Mouse (Mus musculus) monocyte, adult 2 months (primary cell): ENCODE results near the gene Pate4.
"Not testable (repeated sequence)": the region's sequence is repeated elsewhere in the genome, so short reads cannot be mapped to it uniquely, and the experiment has no call there.

Experiments used
- DNase-seq, 2 experiments: peaks; one replicate each; pipeline ENCODE4 v3.0.0; 2022; ENCODE audit warnings: low spot score in 2 of 2, low read depth in 1 of 2

Gene Pate4

GRCm38 (mm10) chr9:35611841-35612240 is at the start of gene Pate4:
Pate4 (minus strand) TSS chr9:35611941.
- no peak for DNase-seq

- DNase-seq: no peak
Measured at GRCm38 (mm10) chr9:35648102-35648501, 36.4 kb upstream of the Pate4 start, which contains the start of gene Pate3. Pate3 (minus strand) TSS chr9:35648202.

GRCm38 (mm10) chr9:35632981-35633380 is 21.2 kb upstream of the Pate4 start:
- DNase-seq: no peak

GRCm38 (mm10) chr9:35616784-35617183 is 5.0 kb upstream of the Pate4 start:
- DNase-seq: not testable (repeated sequence)

- no peak for DNase-seq
Measured at GRCm38 (mm10) chr9:35614005-35614404, 2.3 kb upstream of the Pate4 start.

DNA sequence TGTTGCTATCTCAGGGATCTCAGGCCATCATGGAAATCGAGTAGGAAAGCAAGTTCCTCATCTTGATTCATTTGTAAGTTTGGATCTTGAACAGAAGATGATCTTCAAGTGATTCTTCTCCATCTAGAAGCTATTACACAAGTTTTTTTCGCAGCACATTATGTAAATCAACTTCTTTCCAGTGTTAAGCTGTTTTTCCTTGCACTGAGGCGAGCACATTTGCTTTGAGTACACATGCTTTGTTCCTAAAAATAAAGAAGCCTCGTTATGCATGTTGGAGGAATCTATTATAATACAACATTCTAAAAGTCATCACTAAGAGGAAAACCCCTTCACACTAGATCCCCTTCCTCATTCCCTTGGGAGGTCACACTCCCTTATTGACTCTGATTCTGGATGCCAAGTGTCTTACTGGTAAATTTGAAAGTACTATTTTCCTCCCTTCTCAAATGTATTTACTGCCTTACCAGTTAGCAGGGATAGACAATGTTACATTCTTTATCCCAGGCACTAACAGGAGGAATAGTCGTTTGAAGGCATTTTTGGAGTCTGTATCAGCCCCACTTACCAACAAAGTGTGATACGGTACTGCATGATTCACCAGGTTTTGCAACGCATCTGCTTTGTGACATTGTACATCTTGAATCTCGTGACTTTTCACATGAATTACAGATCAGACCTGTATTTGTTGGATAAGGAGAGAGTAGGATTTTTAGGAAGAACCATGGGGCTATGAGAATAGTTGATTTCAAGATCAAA is 3.9 kb downstream of the Pate4 start:
- DNase-seq: no peak

DNA sequence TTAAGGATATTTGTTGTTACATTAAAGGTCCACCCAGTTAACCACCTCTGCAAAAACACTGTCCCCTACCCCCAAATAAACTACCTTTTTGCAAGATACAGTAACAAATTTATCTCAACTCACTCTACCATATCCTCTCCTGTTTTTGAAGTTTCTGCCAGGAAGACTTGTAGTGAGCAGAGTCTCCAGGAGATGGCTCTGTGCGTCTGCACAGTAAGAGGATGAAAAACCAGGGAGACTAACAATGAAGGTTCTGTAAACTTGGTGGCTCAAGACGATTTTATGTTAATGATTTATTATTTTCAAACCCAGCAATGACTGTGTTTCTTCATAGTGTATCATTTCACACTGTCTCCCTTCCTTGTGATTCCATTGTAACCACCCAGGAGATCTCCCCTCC is 18.8 kb downstream of the Pate4 start:
- DNase-seq: no peak

DNA sequence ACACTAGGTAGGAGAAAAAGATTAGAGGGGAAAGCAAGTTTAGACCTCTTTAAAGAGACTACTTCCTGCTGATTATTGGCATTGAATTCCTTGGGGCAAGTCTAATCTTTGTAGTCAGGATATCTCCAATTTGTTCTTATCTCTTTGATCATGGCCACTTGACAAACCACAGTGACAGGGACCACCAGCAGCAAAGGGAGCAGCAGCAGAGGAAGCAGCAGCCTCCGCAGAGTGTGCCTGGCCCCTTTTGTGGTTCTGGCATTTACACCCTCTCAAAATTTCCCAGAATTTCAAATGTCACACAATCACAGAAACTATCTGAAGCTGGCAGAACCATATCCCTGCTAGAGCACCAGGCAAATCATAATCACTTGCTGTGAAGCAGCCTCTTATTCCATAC is 24.1 kb downstream of the Pate4 start:
- DNase-seq: no peak

- DNase-seq: no peak
Measured at GRCm38 (mm10) chr9:35574416-35574815, 37.3 kb downstream of the Pate4 start.

- no peak for DNase-seq
Measured at GRCm38 (mm10) chr9:35570663-35571062, 41.1 kb downstream of the Pate4 start.

- DNase-seq: peak; percentile 86
Measured at GRCm38 (mm10) chr9:35569571-35570534, 41.9 kb downstream of the Pate4 start, which contains the start of the genes Pate2 and Hyls1. Pate2 (plus strand) TSS chr9:35570284. Hyls1 (minus strand) TSS chr9:35570398.

- no peak for DNase-seq
Measured at GRCm38 (mm10) chr9:35567995-35568394, 43.7 kb downstream of the Pate4 start.

- no peak for DNase-seq
Measured at GRCm38 (mm10) chr9:35564536-35565240, 47.1 kb downstream of the Pate4 start.

DNA sequence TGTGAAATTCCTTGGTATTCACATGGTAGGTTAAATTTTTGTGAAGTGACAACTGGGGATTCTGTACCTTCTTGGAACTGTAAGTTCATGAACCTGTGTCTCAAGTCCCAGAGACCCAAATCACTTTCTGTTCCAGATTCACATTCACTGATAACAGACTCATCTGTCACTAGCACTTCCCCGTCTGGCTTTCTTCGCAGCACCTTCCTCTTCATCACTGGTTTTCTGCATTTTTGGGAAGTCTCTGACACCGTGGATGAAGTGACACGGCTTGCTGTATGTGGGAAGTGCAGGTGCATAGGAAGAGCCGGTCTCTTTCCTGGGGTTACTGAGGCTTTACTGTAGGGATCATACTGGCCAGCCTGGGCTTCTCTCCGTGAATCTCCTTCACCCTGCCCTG is 50.2 kb downstream of the Pate4 start:
- DNase-seq: no peak

- DNase-seq: no peak
Measured at GRCm38 (mm10) chr9:35561076-35561475, 50.7 kb downstream of the Pate4 start.

DNA sequence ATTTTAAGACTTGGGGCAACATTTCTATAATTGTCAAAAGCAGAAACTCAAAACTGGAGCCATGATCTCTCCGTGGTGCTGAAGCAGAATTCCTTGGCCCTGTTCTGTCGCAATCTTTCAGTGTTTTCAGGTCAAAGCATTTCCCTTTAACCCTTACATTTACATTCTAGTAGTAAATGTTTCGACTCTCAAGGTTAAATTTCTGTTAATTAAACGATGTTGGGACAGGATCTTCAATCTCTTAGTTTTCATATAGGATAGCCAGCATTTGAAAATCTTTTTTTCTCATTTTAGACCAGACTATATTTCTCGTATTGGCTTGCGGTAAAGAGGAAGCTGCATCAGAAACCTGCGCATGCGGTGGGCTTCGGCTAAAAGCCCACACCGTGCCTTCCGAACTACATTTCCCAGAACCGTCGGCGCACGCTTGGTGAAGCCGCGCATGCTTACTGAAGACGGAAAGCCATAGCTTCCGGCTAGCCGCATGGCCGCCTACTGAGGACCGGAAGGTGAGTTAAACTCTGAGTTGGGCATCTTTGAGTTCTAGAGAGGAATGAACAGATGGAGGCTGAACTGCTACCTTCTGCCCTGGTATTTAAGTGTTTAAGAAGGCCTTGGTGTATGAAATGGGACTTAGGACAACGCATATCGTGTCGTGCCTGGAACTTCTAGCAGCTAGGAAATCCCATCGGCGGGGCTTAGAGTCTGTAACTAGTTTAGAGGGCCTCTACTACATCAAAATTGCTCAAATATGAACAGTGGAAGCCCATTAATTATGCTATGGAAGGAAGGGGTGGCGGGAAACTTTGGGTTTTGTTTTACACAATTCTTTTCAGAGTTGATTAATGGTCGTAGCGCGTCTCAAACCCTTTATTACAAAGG is 52.5 kb downstream of the Pate4 start:
- DNase-seq: peak; percentile 23 to 34

DNA sequence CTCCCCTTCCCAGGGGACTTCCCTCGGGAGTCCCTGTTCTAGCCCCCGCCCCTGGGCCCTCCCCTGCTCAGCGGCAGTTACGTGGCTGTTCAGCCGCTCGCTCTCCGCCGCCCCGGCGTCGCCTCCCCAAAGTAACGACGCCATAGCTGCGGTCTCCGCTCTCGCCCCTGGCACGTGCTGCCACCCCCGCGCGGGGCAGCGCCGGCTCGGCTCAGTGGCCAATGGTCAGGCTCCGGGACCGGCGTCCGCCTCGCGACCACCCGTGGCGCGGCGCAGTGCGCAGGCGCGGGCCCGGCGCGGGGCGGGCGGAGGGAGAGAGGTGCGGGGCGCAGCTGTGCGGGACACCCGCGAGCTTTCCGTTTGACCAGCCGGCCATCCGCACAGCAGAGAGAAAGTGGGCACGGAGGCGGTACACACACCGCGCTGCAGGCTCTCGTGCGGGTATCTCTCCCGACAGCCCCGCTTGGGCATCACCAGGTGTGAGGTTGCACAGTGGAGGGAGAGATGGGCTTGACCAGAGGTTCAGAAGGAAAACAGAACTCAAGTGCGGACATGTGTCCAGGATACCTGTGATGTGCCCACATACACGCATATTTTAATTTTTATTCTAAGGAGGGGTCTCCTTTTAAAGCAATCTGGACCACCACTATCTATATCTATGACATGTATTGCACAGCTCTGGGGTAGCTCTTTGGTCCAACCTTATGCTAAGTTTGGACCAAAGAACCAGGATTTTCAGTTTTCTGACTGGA is 53.3 kb downstream of the Pate4 start, which contains the start of the genes Ddx25 and Pus3:
TSS of gene Ddx25 (minus strand) at position 272 of the 752 bp plus-strand sequence.
TSS of gene Pus3 (plus strand) at position 339 of the 752 bp plus-strand sequence.
- no peak for DNase-seq
